Mouse (Mus musculus): ENCODE results near the gene Cpped1. TPM values are rescaled to one million over a fixed set of nuclear protein-coding genes. Genes with fewer than 3 reads are reported as not detected.

Gene Cpped1
- polyA plus RNA-seq, 1 experiment from 2014 or later: 35.6 TPM

DNA sequence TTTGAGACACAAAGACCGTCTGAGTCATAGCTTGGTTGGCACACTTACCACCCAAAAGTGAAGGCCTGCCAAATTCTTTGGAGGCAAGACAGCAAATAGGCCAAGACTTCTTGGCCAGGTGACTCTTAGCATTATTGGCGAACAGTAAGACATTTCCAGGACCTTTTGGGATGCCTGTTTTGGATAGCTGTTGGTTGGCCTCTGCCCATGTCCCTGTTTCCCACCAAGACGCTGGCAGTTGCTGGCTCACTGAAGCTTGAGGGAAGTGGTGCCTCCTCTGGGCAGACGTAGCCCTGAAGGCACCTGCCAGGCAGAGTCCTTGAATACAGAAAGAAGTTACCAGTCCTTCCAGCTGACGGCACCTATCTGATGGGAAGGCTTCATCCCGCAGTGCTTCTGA is 8.9 kb downstream of the Cpped1 start:
- DNase-seq (ENCODE audit: low spot score) (no peak), ATAC-seq (replicated peaks; ENCODE audit: low FRiP score, low TSS enrichment, low read depth) (no peak)
- H3K9me3 ChIP-seq (ENCODE audit: control insufficient read depth, low read length): no peaks in the 10 kb centered on the region
- no peaks in the 10 kb centered on the region for H3K4me1 ChIP-seq (replicated peaks; ENCODE audit: control insufficient read depth, insufficient read depth, low read length)
- no peaks in the 10 kb centered on the region for H3K27me3 ChIP-seq (replicated peaks; ENCODE audit: control insufficient read depth, insufficient read depth, low read length)
- no peak overlapping the region for H3K27ac ChIP-seq (ENCODE audit: low read depth)
- WGBS: 92% methylated on average over 6 of the region's 6 CpGs
- H3K9ac ChIP-seq (ENCODE audit: low read length): no peak overlapping the region
- H3K36me3 ChIP-seq (ENCODE audit: control insufficient read depth, insufficient read depth, low read length): no peaks in the 10 kb centered on the region
- H3K4me3 ChIP-seq (ENCODE audit: low read depth, low read length): no peak overlapping the region
- H3K4me2 ChIP-seq (ENCODE audit: low read length): no peak overlapping the region

DNA sequence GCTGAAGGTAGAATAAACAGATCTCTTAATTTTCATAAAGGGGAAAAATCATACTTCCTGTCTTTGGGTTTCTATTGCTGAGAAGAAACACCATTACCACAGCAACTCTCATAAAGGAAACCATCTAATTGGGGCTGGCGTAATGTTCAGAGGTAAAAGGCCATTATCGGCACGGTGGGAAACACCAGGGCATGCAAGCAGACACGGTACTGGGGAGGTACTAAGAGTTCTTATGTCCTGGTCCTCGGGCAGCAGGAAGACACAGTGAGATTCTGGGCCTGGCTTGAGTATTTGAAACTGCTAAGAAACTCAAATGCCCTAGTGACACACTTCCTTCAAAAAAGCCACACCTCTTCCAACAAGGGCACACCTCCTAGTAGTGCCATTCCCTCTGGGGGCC is 12.8 kb downstream of the Cpped1 start:
- Histone ChIP-seq H3K27ac (ENCODE audit: low read depth) (no peak overlapping the region), H3K27me3 (replicated peaks; ENCODE audit: control insufficient read depth, insufficient read depth, low read length) (no peaks in the 10 kb centered on the region), H3K4me3 (ENCODE audit: low read depth, low read length) (no peak overlapping the region), H3K9ac (ENCODE audit: low read length) (no peak overlapping the region), H3K4me1 (replicated peaks; ENCODE audit: control insufficient read depth, insufficient read depth, low read length) (no peaks in the 10 kb centered on the region), H3K4me2 (ENCODE audit: low read length) (no peak overlapping the region), H3K9me3 (ENCODE audit: control insufficient read depth, low read length) (no peaks in the 10 kb centered on the region), H3K36me3 (ENCODE audit: control insufficient read depth, insufficient read depth, low read length) (no peaks in the 10 kb centered on the region)
- no peak for DNase-seq (ENCODE audit: low spot score)
- no peak for ATAC-seq (replicated peaks; ENCODE audit: low FRiP score, low TSS enrichment, low read depth)
- 96% methylated on average over 5 of the region's 5 CpGs for WGBS

DNA sequence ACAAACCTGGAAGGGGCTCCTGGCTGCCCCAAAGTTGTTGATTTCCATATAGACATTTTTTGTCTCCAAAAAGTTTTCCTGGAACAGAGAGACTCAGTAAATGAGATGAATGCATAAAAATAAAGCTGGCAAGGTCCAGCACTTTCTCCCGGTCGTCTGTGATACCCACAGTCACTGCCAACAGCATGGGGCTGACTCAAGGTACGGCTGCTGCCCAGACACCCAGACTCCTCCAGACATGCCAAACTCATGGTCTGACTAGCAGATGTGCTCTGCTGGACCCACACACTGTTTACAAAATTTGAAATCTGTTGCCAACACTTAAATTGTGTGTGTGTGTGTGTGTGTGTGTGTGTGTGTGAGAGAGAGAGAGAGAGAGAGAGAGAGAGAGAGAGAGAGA is 14.4 kb downstream of the Cpped1 start:
- no peak for ATAC-seq (replicated peaks; ENCODE audit: low FRiP score, low TSS enrichment, low read depth)
- Histone ChIP-seq H3K9me3 (ENCODE audit: control insufficient read depth, low read length) (no peaks in the 10 kb centered on the region), H3K4me3 (ENCODE audit: low read depth, low read length) (no peak overlapping the region), H3K27ac (ENCODE audit: low read depth) (no peak overlapping the region), H3K27me3 (replicated peaks; ENCODE audit: control insufficient read depth, insufficient read depth, low read length) (no peaks in the 10 kb centered on the region), H3K4me2 (ENCODE audit: low read length) (no peak overlapping the region), H3K4me1 (replicated peaks; ENCODE audit: control insufficient read depth, insufficient read depth, low read length) (no peaks in the 10 kb centered on the region), H3K9ac (ENCODE audit: low read length) (no peak overlapping the region), H3K36me3 (ENCODE audit: control insufficient read depth, insufficient read depth, low read length) (no peaks in the 10 kb centered on the region)
- 86% methylated on average over 3 of the region's 3 CpGs for WGBS
- no peak for DNase-seq (ENCODE audit: low spot score)

DNA sequence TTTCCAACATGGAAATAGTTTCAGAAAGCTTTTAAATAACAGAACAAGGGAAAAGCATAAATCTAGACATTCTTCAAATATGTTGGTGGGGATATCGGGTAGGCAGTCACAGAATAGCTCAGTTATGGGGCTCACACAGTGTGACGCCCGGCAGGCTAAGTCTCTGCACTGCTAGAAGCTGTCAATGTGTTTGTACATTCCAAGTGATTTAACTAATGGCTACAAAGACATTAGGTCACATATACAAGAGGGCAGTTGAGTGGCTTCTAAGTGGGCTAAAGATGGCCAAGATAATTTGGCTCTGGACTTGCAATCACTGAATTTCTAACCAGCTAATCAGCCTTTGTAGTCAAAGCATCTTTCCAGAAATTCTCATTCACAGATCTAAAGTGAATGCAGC is 19.1 kb downstream of the Cpped1 start:
- H3K4me3 ChIP-seq (ENCODE audit: low read depth, low read length): no peak overlapping the region
- H3K27me3 ChIP-seq (replicated peaks; ENCODE audit: control insufficient read depth, insufficient read depth, low read length): no peaks in the 10 kb centered on the region
- peaks cover 23% of the 10 kb centered on the region for H3K36me3 ChIP-seq (ENCODE audit: control insufficient read depth, insufficient read depth, low read length)
- DNase-seq (ENCODE audit: low spot score) (no peak), ATAC-seq (replicated peaks; ENCODE audit: low FRiP score, low TSS enrichment, low read depth) (no peak)
- no peaks in the 10 kb centered on the region for H3K4me1 ChIP-seq (replicated peaks; ENCODE audit: control insufficient read depth, insufficient read depth, low read length)
- no peak overlapping the region for H3K27ac ChIP-seq (ENCODE audit: low read depth)
- 25% methylated on average over 3 of the region's 3 CpGs for WGBS
- no peak overlapping the region for H3K4me2 ChIP-seq (ENCODE audit: low read length)
- H3K9me3 ChIP-seq (ENCODE audit: control insufficient read depth, low read length): no peaks in the 10 kb centered on the region
- no peak overlapping the region for H3K9ac ChIP-seq (ENCODE audit: low read length)

DNA sequence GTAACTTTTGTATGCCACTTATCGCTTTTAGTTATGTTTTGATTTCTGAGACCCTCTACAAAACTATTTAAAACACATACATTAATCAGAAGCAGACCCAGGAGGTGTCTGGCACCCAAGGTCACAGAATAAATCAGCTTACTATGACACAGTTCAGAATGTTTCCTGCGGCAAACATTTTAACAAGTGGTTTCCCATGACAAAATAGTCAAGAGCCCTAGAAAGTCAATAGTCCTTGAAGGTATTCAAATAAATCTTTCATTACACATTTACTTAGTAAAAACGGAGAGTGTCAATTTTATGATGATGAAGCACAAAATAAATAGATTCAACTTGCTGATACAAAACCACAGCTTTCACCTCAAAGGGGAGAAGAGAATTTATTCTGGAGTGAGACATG is 19.5 kb downstream of the Cpped1 start:
- Histone ChIP-seq H3K4me2 (ENCODE audit: low read length) (no peak overlapping the region), H3K36me3 (ENCODE audit: control insufficient read depth, insufficient read depth, low read length) (peaks cover 28% of the 10 kb centered on the region), H3K27ac (ENCODE audit: low read depth) (no peak overlapping the region), H3K27me3 (replicated peaks; ENCODE audit: control insufficient read depth, insufficient read depth, low read length) (no peaks in the 10 kb centered on the region), H3K4me3 (ENCODE audit: low read depth, low read length) (no peak overlapping the region), H3K9me3 (ENCODE audit: control insufficient read depth, low read length) (no peaks in the 10 kb centered on the region), H3K9ac (ENCODE audit: low read length) (no peak overlapping the region), H3K4me1 (replicated peaks; ENCODE audit: control insufficient read depth, insufficient read depth, low read length) (no peaks in the 10 kb centered on the region)
- 30% methylated on average over 3 of the region's 3 CpGs for WGBS
- DNase-seq (ENCODE audit: low spot score) (no peak), ATAC-seq (replicated peaks; ENCODE audit: low FRiP score, low TSS enrichment, low read depth) (no peak)

DNA sequence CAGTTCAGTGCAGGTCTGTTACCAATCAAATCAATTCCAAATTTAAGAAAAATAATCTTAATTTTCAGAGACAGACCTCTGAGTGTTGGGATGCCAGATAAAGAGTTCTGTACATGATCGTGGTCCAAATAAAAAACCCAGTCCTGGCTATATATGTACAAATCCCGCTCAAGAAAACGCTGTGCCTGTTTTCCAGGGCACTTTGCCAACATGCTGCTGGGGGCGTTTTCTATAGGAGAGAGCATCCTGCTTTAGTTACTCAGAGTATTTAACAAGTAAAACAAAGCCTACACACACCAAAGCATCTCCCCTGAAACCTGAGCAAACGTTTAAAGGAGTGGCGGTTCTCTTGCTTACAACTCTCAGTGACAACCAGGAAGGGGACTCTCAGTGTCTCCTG is 27.4 kb downstream of the Cpped1 start:
- Histone ChIP-seq H3K27me3 (replicated peaks; ENCODE audit: control insufficient read depth, insufficient read depth, low read length) (no peaks in the 10 kb centered on the region), H3K4me1 (replicated peaks; ENCODE audit: control insufficient read depth, insufficient read depth, low read length) (no peaks in the 10 kb centered on the region), H3K4me3 (ENCODE audit: low read depth, low read length) (no peak overlapping the region), H3K4me2 (ENCODE audit: low read length) (no peak overlapping the region), H3K27ac (ENCODE audit: low read depth) (no peak overlapping the region), H3K36me3 (ENCODE audit: control insufficient read depth, insufficient read depth, low read length) (peaks cover 32% of the 10 kb centered on the region), H3K9ac (ENCODE audit: low read length) (no peak overlapping the region), H3K9me3 (ENCODE audit: control insufficient read depth, low read length) (no peaks in the 10 kb centered on the region)
- ATAC-seq (replicated peaks; ENCODE audit: low FRiP score, low TSS enrichment, low read depth): no peak
- WGBS: 64% methylated on average over 6 of the region's 6 CpGs
- DNase-seq (ENCODE audit: low spot score): no peak

DNA sequence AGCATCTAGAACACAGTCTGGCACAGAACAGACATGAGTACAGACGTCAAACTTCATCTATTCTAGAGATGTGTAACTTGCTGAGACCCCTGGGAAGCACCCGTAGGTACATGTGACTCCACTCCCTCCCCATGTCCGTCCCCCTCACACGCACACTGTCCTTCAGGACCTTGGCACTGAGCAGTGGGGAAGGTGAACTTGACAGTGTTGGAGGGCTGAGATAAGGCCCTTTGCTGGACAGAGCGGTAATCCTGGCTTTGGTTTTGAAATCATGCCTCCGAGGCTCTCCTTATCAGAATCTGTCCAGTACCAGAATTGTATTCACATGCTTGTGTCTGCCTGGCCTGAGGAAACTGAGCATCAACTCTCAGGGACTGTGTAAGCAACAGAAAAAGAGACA is 28.8 kb downstream of the Cpped1 start:
- Histone ChIP-seq H3K9me3 (ENCODE audit: control insufficient read depth, low read length) (no peaks in the 10 kb centered on the region), H3K27ac (ENCODE audit: low read depth) (no peak overlapping the region), H3K4me3 (ENCODE audit: low read depth, low read length) (no peak overlapping the region), H3K27me3 (replicated peaks; ENCODE audit: control insufficient read depth, insufficient read depth, low read length) (no peaks in the 10 kb centered on the region), H3K36me3 (ENCODE audit: control insufficient read depth, insufficient read depth, low read length) (peaks cover 20% of the 10 kb centered on the region), H3K4me2 (ENCODE audit: low read length) (no peak overlapping the region), H3K9ac (ENCODE audit: low read length) (no peak overlapping the region), H3K4me1 (replicated peaks; ENCODE audit: control insufficient read depth, insufficient read depth, low read length) (no peaks in the 10 kb centered on the region)
- 84% methylated on average over 6 of the region's 6 CpGs for WGBS
- ATAC-seq (replicated peaks; ENCODE audit: low FRiP score, low TSS enrichment, low read depth): no peak
- DNase-seq (ENCODE audit: low spot score): no peak

DNA sequence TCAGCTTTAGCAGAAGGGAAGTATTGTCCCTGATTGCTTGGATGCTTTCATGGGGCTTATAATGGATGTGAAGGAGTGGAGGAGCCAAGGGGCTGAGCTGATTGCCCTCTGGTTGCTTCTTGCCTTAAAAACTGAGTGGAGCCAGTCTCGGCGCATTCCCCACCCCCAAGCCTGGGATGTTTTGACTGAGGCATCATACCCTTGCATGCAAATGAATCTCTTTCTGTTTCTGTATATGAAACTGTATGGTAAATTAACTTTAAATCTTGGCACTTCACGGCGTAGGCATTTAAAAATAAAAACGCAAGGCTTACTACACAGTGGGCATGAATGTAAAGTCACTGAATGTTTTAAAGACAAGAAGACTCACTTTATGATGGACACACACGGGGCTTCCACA is 30.0 kb downstream of the Cpped1 start:
- Histone ChIP-seq H3K4me2 (ENCODE audit: low read length) (no peak overlapping the region), H3K27ac (ENCODE audit: low read depth) (no peak overlapping the region), H3K4me3 (ENCODE audit: low read depth, low read length) (no peak overlapping the region), H3K9ac (ENCODE audit: low read length) (no peak overlapping the region), H3K36me3 (ENCODE audit: control insufficient read depth, insufficient read depth, low read length) (peaks cover 8% of the 10 kb centered on the region; the same call in 1 of the 2 replicates), H3K27me3 (replicated peaks; ENCODE audit: control insufficient read depth, insufficient read depth, low read length) (no peaks in the 10 kb centered on the region), H3K4me1 (replicated peaks; ENCODE audit: control insufficient read depth, insufficient read depth, low read length) (no peaks in the 10 kb centered on the region), H3K9me3 (ENCODE audit: control insufficient read depth, low read length) (no peaks in the 10 kb centered on the region)
- ATAC-seq (replicated peaks; ENCODE audit: low FRiP score, low TSS enrichment, low read depth): no peak
- 94% methylated on average over 6 of the region's 6 CpGs for WGBS
- no peak for DNase-seq (ENCODE audit: low spot score)

DNA sequence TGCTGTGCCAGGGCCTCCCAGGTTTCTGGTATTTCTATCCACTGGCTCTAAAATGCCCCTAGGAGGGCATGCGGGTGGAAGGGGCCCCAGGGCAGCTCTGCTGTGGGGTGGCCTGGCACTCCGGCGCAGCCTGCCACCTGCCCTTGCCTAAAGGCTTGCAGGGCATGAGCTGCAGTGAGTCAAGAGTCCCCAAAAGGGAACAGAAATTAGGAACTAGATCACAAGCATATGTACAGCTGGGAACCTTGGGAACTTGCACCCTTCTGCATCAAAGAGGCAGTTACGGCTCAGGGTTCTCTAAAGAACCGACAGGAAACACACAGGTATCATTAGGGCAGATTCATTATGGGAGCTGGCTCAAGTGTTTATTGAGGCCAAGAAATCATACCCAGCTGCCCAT is 34.0 kb downstream of the Cpped1 start:
- peaks cover 8% of the 10 kb centered on the region; the same call in 1 of the 2 replicates for H3K36me3 ChIP-seq (ENCODE audit: control insufficient read depth, insufficient read depth, low read length)
- no peak overlapping the region for H3K27ac ChIP-seq (ENCODE audit: low read depth)
- DNase-seq (ENCODE audit: low spot score) (no peak), ATAC-seq (replicated peaks; ENCODE audit: low FRiP score, low TSS enrichment, low read depth) (no peak)
- no peak overlapping the region for H3K4me2 ChIP-seq (ENCODE audit: low read length)
- H3K4me1 ChIP-seq (replicated peaks; ENCODE audit: control insufficient read depth, insufficient read depth, low read length): no peaks in the 10 kb centered on the region
- no peaks in the 10 kb centered on the region for H3K9me3 ChIP-seq (ENCODE audit: control insufficient read depth, low read length)
- no peaks in the 10 kb centered on the region for H3K27me3 ChIP-seq (replicated peaks; ENCODE audit: control insufficient read depth, insufficient read depth, low read length)
- no peak overlapping the region for H3K4me3 ChIP-seq (ENCODE audit: low read depth, low read length)
- no peak overlapping the region for H3K9ac ChIP-seq (ENCODE audit: low read length)
- WGBS: 82% methylated on average over 5 of the region's 5 CpGs

Measured in intestine, embryonic 14.5 days (tissue).